Mouse (Mus musculus) intestine, embryonic 16.5 days (tissue): ENCODE measurements around the gene Metap1. TPM values are rescaled to one million over a fixed set of nuclear protein-coding genes. Genes with fewer than 3 reads are reported as not detected.
"Not testable (repeated sequence)": the region's sequence is repeated elsewhere in the genome, so short reads cannot be mapped to it uniquely, and the experiment has no call there.

Source experiments
- ATAC-seq: fragments of 200-750 bp; cut with Nextera tagmentation; 2 replicates; pipeline ENCODE4 v1.8.0; 2017; ENCODE audit warnings: moderate TSS enrichment, moderate library complexity
- H3K27ac ChIP-seq: fragments of 300-500 bp; sonication (generic); 2 replicates; pipeline ENCODE4 v1.5.1; 2014; ENCODE audit warnings: mild to moderate bottlenecking, low read length
- H3K27me3 ChIP-seq: fragments of 300-500 bp; sonication (generic); replicated peaks from 2 replicates; pipeline ENCODE4 v1.6.1; 2014; ENCODE audit warnings: low read length, control low read depth, mixed read lengths; ENCODE audit not compliant: control insufficient read depth, insufficient read depth
- H3K36me3 ChIP-seq: fragments of 300-500 bp; sonication (generic); 2 replicates; pipeline ENCODE4 v1.6.1; 2014; ENCODE audit warnings: low read length, control low read depth; ENCODE audit not compliant: control insufficient read depth, insufficient read depth
- H3K4me1 ChIP-seq: fragments of 300-500 bp; sonication (generic); 2 replicates; pipeline ENCODE4 v1.6.1; 2014; ENCODE audit warnings: low read length, control low read depth, mixed read lengths; ENCODE audit not compliant: control insufficient read depth, insufficient read depth
- H3K4me2 ChIP-seq: fragments of 300-500 bp; sonication (generic); 2 replicates; pipeline ENCODE4 v1.6.1; 2014; ENCODE audit warnings: low read depth, low read length, control low read depth
- H3K4me3 ChIP-seq: fragments of 300-500 bp; sonication (generic); 2 replicates; pipeline ENCODE4 v1.5.1; 2014; ENCODE audit warnings: mild to moderate bottlenecking, low read length
- H3K9ac ChIP-seq: fragments of 300-500 bp; sonication (generic); 2 replicates; pipeline ENCODE4 v1.6.1; 2014; ENCODE audit warnings: low read depth, low read length
- H3K9me3 ChIP-seq: fragments of 300-500 bp; sonication (generic); 2 replicates; pipeline ENCODE4 v1.6.1; 2016; ENCODE audit warnings: low read length, control low read depth; ENCODE audit not compliant: control insufficient read depth
- WGBS: fragments of 180-500 bp; shearing (Covaris S2); extraction: QIAGEN DNeasy Blood & Tissue Kit; methylation state at CpG from one replicate; pipeline ENCODE4 v1.1.7; 2014; 5-methylcytosine and 5-hydroxymethylcytosine counted together
- polyA plus RNA-seq: library from polyadenylated mRNA; unstranded; fragments of >200 nt; fragmentation: Nextera tagmentation; extraction: Ambion mirVana; gene quantifications from 2 replicates; pipeline ENCODE4 v1.2.1, GENCODE M21; 2015

Gene Metap1
- polyA plus RNA-seq, 1 experiment from 2014 or later: 49.7 TPM

GRCm38 (mm10) chr3:138488584-138489326 is 560 bp downstream of the Metap1 start:
- no peaks in the 10 kb centered on the region for H3K27me3 ChIP-seq
- peak overlapping the region; percentile 90 for H3K9ac ChIP-seq
- peak overlapping the region; percentile 90 for H3K4me3 ChIP-seq
- H3K4me2 ChIP-seq: peak overlapping the region; percentile 76
- under 1% methylated on average over 55 of the region's 61 CpGs for WGBS
- H3K4me1 ChIP-seq: peaks cover 4% of the 10 kb centered on the region
- H3K27ac ChIP-seq: peak overlapping the region; percentile 52
- H3K9me3 ChIP-seq: no peaks in the 10 kb centered on the region
- peaks cover 11% of the 10 kb centered on the region for H3K36me3 ChIP-seq
- peak; percentile 78 for ATAC-seq

DNA sequence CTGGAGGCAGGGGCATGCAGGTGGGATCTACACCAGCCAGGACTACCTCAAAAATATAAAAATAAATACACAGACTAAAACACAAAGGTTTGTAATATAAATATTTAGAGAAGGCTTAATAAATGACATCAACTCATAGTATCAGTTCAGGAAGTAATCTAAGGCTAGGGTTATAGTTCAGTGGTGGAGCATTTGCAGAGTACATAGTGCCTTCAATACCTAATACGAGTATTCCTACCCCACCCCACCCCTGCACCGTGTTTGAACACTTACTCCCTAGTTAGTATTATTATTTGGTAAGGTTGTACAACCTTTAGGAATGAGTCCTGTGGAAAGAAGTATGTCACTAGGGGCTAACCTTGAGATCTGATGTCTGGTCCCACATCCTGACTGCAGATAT is 6.1 kb downstream of the Metap1 start:
- Histone ChIP-seq H3K4me2 (no peak overlapping the region), H3K36me3 (peaks cover 11% of the 10 kb centered on the region), H3K27me3 (no peaks in the 10 kb centered on the region), H3K9ac (no peak overlapping the region), H3K9me3 (no peaks in the 10 kb centered on the region), H3K4me1 (peaks cover 4% of the 10 kb centered on the region), H3K4me3 (no peak overlapping the region), H3K27ac (no peak overlapping the region)
- no peak for ATAC-seq
- WGBS: 67% methylated on average over 2 of the region's 2 CpGs

DNA sequence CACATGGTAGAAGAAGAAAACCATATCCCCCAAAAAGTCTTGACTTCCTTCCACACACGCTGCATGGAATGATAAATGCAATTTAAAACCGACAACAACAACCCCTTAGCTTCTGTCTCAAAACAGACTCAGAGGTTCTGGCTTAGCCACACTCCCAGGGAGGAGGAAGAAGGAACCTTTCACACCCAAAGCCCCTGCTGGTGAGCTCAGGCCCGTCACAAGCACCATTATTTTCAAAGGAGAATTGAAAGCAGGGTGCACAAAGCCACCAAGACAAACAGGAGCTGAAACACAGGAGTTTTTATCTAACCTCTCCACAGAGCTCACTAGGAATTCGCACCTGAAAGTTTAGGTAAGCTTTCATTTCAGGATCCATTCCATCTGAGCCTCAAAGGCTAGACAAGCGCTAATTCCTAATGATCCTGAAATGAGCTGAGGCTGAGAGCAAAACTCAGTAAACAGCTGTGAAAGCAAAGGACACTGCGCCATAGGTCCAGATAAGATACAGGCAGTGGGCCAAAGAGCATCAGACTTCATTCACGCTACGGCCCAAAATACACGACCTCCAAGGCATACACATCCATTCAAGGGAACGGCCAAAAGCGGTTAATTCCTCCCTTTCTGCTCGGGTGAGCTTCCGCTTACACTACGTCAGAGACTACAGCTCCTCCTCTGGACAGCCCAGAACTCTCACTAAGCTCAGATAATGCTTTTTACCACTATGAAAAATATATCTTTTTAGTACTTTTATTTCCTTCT is 7.6 kb downstream of the Metap1 start:
- no peaks in the 10 kb centered on the region for H3K9me3 ChIP-seq
- H3K27me3 ChIP-seq: no peaks in the 10 kb centered on the region
- no peak overlapping the region for H3K27ac ChIP-seq
- H3K36me3 ChIP-seq: peaks cover 6% of the 10 kb centered on the region
- no peaks in the 10 kb centered on the region; the same call in 1 of the 2 replicates for H3K4me1 ChIP-seq
- H3K4me2 ChIP-seq: no peak overlapping the region
- no peak for ATAC-seq
- H3K9ac ChIP-seq: no peak overlapping the region
- H3K4me3 ChIP-seq: no peak overlapping the region
- WGBS: 66% methylated on average over 14 of the region's 14 CpGs

DNA sequence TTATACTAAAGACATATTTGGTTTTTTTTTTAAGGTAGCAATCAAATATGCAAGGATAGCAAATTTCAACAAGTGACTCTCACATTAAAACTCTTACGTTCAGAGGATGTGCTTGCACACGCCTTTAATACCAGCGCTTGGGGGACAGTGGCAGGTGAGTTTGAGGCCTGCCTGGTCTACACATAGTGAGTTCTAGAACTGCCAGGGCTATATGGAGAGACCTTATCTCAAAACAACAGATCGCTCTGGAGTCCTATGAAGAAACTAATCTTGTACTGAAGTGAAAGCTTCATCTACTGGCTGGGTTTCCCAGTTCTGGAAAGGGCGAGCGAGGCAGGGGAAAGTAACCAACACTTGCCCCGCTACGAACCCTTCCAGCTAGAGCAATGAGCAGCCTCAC is 9.8 kb downstream of the Metap1 start:
- no peak overlapping the region for H3K4me3 ChIP-seq
- H3K4me2 ChIP-seq: no peak overlapping the region
- WGBS: 94% methylated on average over 8 of the region's 8 CpGs
- H3K9me3 ChIP-seq: no peaks in the 10 kb centered on the region
- no peak overlapping the region for H3K27ac ChIP-seq
- no peaks in the 10 kb centered on the region for H3K27me3 ChIP-seq
- no peak overlapping the region for H3K9ac ChIP-seq
- no peak for ATAC-seq
- peaks cover under 1% of the 10 kb centered on the region for H3K36me3 ChIP-seq
- H3K4me1 ChIP-seq: no peaks in the 10 kb centered on the region; the same call in 1 of the 2 replicates

GRCm38 (mm10) chr3:138471066-138471465 is 18.2 kb downstream of the Metap1 start:
- Histone ChIP-seq H3K4me1 (no peaks in the 10 kb centered on the region), H3K4me3 (no peak overlapping the region), H3K27ac (no peak overlapping the region), H3K27me3 (no peaks in the 10 kb centered on the region), H3K4me2 (no peak overlapping the region), H3K9me3 (no peaks in the 10 kb centered on the region), H3K36me3 (peaks cover 5% of the 10 kb centered on the region), H3K9ac (no peak overlapping the region)
- 88% methylated on average over 3 of the region's 3 CpGs for WGBS
- no peak for ATAC-seq

GRCm38 (mm10) chr3:138466656-138467055 is 22.7 kb downstream of the Metap1 start:
- not testable (repeated sequence) for H3K27ac ChIP-seq, H3K9ac ChIP-seq, H3K4me3 ChIP-seq, H3K4me1 ChIP-seq, H3K9me3 ChIP-seq, H3K27me3 ChIP-seq, H3K4me2 ChIP-seq, ATAC-seq
- peaks cover 11% of the 10 kb centered on the region for H3K36me3 ChIP-seq
- WGBS: 89% methylated on average over 1 of the region's 1 CpGs

GRCm38 (mm10) chr3:138464573-138465147 is 24.7 kb downstream of the Metap1 start:
- H3K36me3 ChIP-seq: peaks cover 19% of the 10 kb centered on the region
- no peak for ATAC-seq

DNA sequence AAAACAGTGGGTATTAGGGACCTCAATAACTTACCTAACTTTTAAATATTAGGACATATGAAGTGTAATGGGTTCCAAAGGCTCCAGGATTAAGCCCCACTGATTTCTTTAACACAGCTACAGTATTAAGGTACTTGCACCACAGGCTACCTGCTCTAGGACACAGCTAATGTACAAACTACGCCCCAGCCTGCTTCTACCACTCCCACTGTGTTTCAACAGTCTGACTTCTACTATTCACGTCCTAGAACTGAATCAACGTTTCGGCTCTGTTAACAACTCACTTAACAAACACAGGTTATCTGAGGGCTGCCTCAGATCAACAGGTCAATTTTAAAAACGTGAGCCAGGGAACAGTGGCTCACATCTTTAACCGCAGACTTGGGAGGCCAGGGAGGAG is 25.5 kb downstream of the Metap1 start:
- no peaks in the 10 kb centered on the region for H3K27me3 ChIP-seq
- no peak for ATAC-seq
- H3K9me3 ChIP-seq: no peaks in the 10 kb centered on the region
- peaks cover 23% of the 10 kb centered on the region for H3K36me3 ChIP-seq
- 75% methylated on average over 6 of the region's 6 CpGs for WGBS
- H3K27ac ChIP-seq: no peak overlapping the region
- H3K4me3 ChIP-seq: no peak overlapping the region
- no peak overlapping the region for H3K4me2 ChIP-seq
- H3K9ac ChIP-seq: no peak overlapping the region
- no peaks in the 10 kb centered on the region for H3K4me1 ChIP-seq

More at GRCm38 (mm10) chr3:138464573-138465147, 24.7 kb downstream of the Metap1 start:
- H3K27me3 ChIP-seq: no peaks in the 10 kb centered on the region
- no peaks in the 10 kb centered on the region for H3K9me3 ChIP-seq
- no peaks in the 10 kb centered on the region for H3K4me1 ChIP-seq
- no peak overlapping the region for H3K4me3 ChIP-seq
- 73% methylated on average over 16 of the region's 16 CpGs for WGBS
- no peak overlapping the region for H3K4me2 ChIP-seq
- no peak overlapping the region for H3K27ac ChIP-seq
- H3K9ac ChIP-seq: no peak overlapping the region

DNA sequence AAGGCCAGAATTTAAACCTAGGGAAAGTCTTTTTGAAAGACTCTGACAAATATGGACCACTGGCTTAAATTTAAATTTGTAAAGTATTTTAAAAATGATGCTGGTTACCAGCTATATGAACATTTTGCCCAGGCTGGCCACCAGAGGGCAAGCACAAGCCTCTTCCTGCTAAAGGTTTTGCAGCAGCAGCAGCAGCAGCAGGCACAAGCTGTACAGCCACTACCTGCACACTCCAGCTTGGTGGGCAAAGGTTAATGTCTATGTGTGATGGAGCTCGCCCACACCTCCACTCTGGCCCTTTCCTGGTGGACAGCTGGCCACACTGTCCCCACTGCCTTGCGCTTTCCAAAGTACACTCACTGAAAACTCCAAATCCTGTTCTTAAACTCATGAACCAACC is 26.2 kb downstream of the Metap1 start:
- peaks cover 20% of the 10 kb centered on the region for H3K36me3 ChIP-seq
- WGBS: 68% methylated on average over 2 of the region's 2 CpGs
- no peaks in the 10 kb centered on the region for H3K9me3 ChIP-seq
- H3K4me3 ChIP-seq: no peak overlapping the region
- peak; percentile 77; the same call in 1 of the 2 replicates for ATAC-seq
- H3K4me2 ChIP-seq: no peak overlapping the region
- H3K9ac ChIP-seq: no peak overlapping the region
- H3K27me3 ChIP-seq: no peaks in the 10 kb centered on the region
- H3K4me1 ChIP-seq: no peaks in the 10 kb centered on the region
- H3K27ac ChIP-seq: no peak overlapping the region
